Mouse (Mus musculus) midbrain, postnatal 0 days (tissue): Measurements from ENCODE around the gene Ago4. TPM values are rescaled to one million over a fixed set of nuclear protein-coding genes. Genes with fewer than 3 reads are reported as not detected.

ENCODE experiments used
- ATAC-seq: fragments of 200-750 bp; cut with Nextera tagmentation; 2 replicates; pipeline ENCODE4 v1.8.0; 2017; ENCODE audit warnings: moderate number of reproducible peaks, mild to moderate bottlenecking, moderate TSS enrichment, moderate library complexity; ENCODE audit not compliant: low FRiP score
- DNase-seq: peaks from one replicate; pipeline ENCODE4 v3.0.0-alpha.2; 2015; ENCODE audit warnings: low spot score
- H3K27ac ChIP-seq: fragments of 300-500 bp; sonication (generic); 2 replicates; pipeline ENCODE4 v1.5.1; 2014; ENCODE audit warnings: low read depth, mild to moderate bottlenecking, low read length, mixed read lengths
- H3K27me3 ChIP-seq: fragments of 300-500 bp; sonication (generic); 2 replicates; pipeline ENCODE4 v1.6.1; 2014; ENCODE audit warnings: low read length, control low read depth, mixed read lengths; ENCODE audit not compliant: insufficient read depth
- H3K36me3 ChIP-seq: fragments of 300-500 bp; sonication (generic); 2 replicates; pipeline ENCODE4 v1.6.1; 2014; ENCODE audit warnings: low read length, control low read depth, mixed read lengths; ENCODE audit not compliant: insufficient read depth
- H3K4me1 ChIP-seq: fragments of 300-500 bp; sonication (generic); 2 replicates; pipeline ENCODE4 v1.6.1; 2014; ENCODE audit warnings: mild to moderate bottlenecking, control low read depth, antibody characterized with exemption, low read length, mixed read lengths; ENCODE audit not compliant: insufficient read depth
- H3K4me2 ChIP-seq: fragments of 300-500 bp; sonication (generic); 2 replicates; pipeline ENCODE4 v1.6.1; 2014; ENCODE audit warnings: low read depth, mild to moderate bottlenecking, low read length, mixed read lengths; ENCODE audit not compliant: poor library complexity, severe bottlenecking
- H3K4me3 ChIP-seq: fragments of 300-500 bp; sonication (generic); 2 replicates; pipeline ENCODE4 v1.5.1; 2014; ENCODE audit warnings: low read depth, mild to moderate bottlenecking, low read length, moderate library complexity
- H3K9ac ChIP-seq: fragments of 300-500 bp; sonication (generic); replicated peaks from 2 replicates; pipeline ENCODE4 v1.6.1; 2014; ENCODE audit warnings: mild to moderate bottlenecking, low read length, moderate library complexity, mixed read lengths; ENCODE audit not compliant: poor library complexity, severe bottlenecking
- H3K9me3 ChIP-seq: fragments of 300-500 bp; sonication (generic); 2 replicates; pipeline ENCODE4 v1.6.1; 2016; ENCODE audit warnings: low read length, control low read depth
- CTCF ChIP-seq: IDR thresholded peaks from 2 replicates; pipeline ENCODE4 v1.5.1; 2016; ENCODE audit warnings: antibody characterized with exemption, mild to moderate bottlenecking
- WGBS: fragments of 180-500 bp; shearing (Covaris S2); extraction: QIAGEN DNeasy Blood & Tissue Kit; methylation state at CpG from one replicate; pipeline ENCODE4 v1.1.7; 2014; 5-methylcytosine and 5-hydroxymethylcytosine counted together
- polyA plus RNA-seq: library from polyadenylated mRNA; unstranded; fragments of >200 nt; fragmentation: Nextera tagmentation; extraction: Ambion mirVana; gene quantifications from 2 replicates; pipeline ENCODE4 v1.2.1, GENCODE M21; 2015
- total RNA-seq: library from RNA; depleted of rRNA; stranded (reverse); fragments of >200 nt; gene quantifications from 2 replicates; pipeline ENCODE4 v1.2.3, GENCODE M21; 2014

Gene Ago4
- total and polyA plus RNA-seq, 2 experiments from 2014 or later: 3.6 to 10.0 TPM

- Histone ChIP-seq H3K4me2 (no peak overlapping the region), H3K27me3 (no peaks in the 10 kb centered on the region), H3K27ac (no peak overlapping the region), H3K4me3 (no peak overlapping the region), H3K9me3 (no peaks in the 10 kb centered on the region), H3K4me1 (no peaks in the 10 kb centered on the region), H3K36me3 (peaks cover 31% of the 10 kb centered on the region), H3K9ac (no peak overlapping the region)
- DNase-seq: no peak
- ATAC-seq: no peak
- WGBS: 80% methylated on average over 5 of the region's 5 CpGs
- TF ChIP-seq CTCF: no peak
Observed at GRCm38 (mm10) chr4:126495942-126496790, 37.1 kb downstream of the Ago4 start.

- no peak overlapping the region for H3K27ac ChIP-seq
- H3K9me3 ChIP-seq: no peaks in the 10 kb centered on the region
- no peak overlapping the region for H3K4me3 ChIP-seq
- TF ChIP-seq CTCF: no peak
- WGBS: 71% methylated on average over 5 of the region's 5 CpGs
- H3K4me1 ChIP-seq: no peaks in the 10 kb centered on the region
- DNase-seq: no peak
- no peak for ATAC-seq
- H3K4me2 ChIP-seq: no peak overlapping the region
- peaks cover 33% of the 10 kb centered on the region for H3K36me3 ChIP-seq
- no peaks in the 10 kb centered on the region for H3K27me3 ChIP-seq
- H3K9ac ChIP-seq: no peak overlapping the region
Observed at GRCm38 (mm10) chr4:126495453-126495852, 37.8 kb downstream of the Ago4 start.

GRCm38 (mm10) chr4:126493416-126493815 lies 39.9 kb downstream of the Ago4 start:
- TF ChIP-seq CTCF: no peak
- ATAC-seq: no peak
- H3K4me3 ChIP-seq: no peak overlapping the region
- DNase-seq: no peak
- H3K27me3 ChIP-seq: no peaks in the 10 kb centered on the region
- H3K27ac ChIP-seq: no peak overlapping the region
- H3K36me3 ChIP-seq: peaks cover 34% of the 10 kb centered on the region
- no peak overlapping the region for H3K9ac ChIP-seq
- WGBS: 88% methylated on average over 4 of the region's 4 CpGs
- H3K4me1 ChIP-seq: no peaks in the 10 kb centered on the region
- no peaks in the 10 kb centered on the region for H3K9me3 ChIP-seq
- H3K4me2 ChIP-seq: no peak overlapping the region

- 44% methylated on average over 5 of the region's 5 CpGs for WGBS
- no peak overlapping the region for H3K9ac ChIP-seq
- no peak overlapping the region for H3K4me2 ChIP-seq
- no peak overlapping the region for H3K27ac ChIP-seq
- ATAC-seq: no peak
- no peak for DNase-seq
- no peak overlapping the region for H3K4me3 ChIP-seq
- TF ChIP-seq CTCF: no peak
- H3K27me3 ChIP-seq: no peaks in the 10 kb centered on the region
- H3K9me3 ChIP-seq: no peaks in the 10 kb centered on the region
- H3K36me3 ChIP-seq: peaks cover 25% of the 10 kb centered on the region
- no peaks in the 10 kb centered on the region for H3K4me1 ChIP-seq
Observed at GRCm38 (mm10) chr4:126491977-126492376, 41.3 kb downstream of the Ago4 start.

GRCm38 (mm10) chr4:126490726-126491125 lies 42.5 kb downstream of the Ago4 start:
- Histone ChIP-seq H3K4me1 (no peaks in the 10 kb centered on the region), H3K9ac (no peak overlapping the region), H3K4me2 (no peak overlapping the region), H3K27ac (no peak overlapping the region), H3K36me3 (peaks cover 14% of the 10 kb centered on the region; the same call in 1 of the 2 replicates), H3K27me3 (no peaks in the 10 kb centered on the region), H3K9me3 (no peaks in the 10 kb centered on the region), H3K4me3 (no peak overlapping the region)
- DNase-seq: no peak
- ATAC-seq: no peak
- no peak for TF ChIP-seq CTCF
- 87% methylated on average over 12 of the region's 12 CpGs for WGBS

DNA sequence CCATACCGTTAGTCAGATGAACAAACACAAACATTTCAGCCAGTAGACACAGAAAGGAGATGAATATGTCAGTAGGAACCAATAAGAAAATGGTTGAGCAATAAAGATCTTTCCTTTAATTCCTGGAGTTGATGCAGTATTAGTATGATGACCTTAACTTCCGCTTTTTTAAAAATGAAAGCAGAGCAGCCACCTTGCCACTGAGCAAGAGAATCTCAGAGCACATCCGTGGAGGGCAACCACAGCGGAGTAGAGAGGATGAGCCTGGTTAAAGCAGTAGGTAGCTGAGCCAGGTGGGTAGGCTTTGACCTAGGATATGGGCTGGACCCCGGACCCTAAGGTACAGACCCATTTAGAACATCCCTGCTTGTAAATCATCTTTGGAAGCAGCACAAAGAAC lies 43.5 kb downstream of the Ago4 start:
- H3K4me3 ChIP-seq: no peak overlapping the region
- no peak overlapping the region for H3K4me2 ChIP-seq
- no peak overlapping the region for H3K27ac ChIP-seq
- no peaks in the 10 kb centered on the region for H3K4me1 ChIP-seq
- ATAC-seq (no peak), DNase-seq (no peak)
- 93% methylated on average over 5 of the region's 5 CpGs for WGBS
- peaks cover 11% of the 10 kb centered on the region; the same call in 1 of the 2 replicates for H3K36me3 ChIP-seq
- H3K9me3 ChIP-seq: no peaks in the 10 kb centered on the region
- TF ChIP-seq CTCF: no peak
- H3K27me3 ChIP-seq: no peaks in the 10 kb centered on the region
- no peak overlapping the region for H3K9ac ChIP-seq
